In the genomic region with DNA sequence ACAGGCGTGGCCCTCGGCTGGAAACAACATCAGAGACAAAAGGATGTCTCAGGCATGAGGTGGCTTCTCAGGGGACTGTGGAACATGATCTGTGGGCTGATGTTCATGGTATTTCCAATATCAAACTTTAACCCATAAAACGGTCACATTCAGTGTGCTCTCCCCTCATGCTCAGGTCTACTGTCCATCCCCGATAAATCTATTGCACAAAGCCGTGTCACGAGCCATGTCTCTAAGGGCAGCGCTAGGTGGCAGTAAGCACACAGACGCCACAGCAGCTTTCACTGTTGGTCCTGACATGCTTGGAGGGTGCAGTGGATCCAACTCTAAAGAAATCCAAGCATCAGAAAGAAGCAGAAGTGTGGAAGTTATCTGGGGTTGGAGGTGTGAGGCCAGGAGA, we compare ENCODE assay signal across 9 mouse cellular contexts. TPM values are rescaled to one million over a fixed set of nuclear protein-coding genes. Genes with fewer than 3 reads are reported as not detected.
DNase-seq lines count a peak whose midpoint lies in the region; ATAC-seq lines count a peak whose summit lies in the region.
"Had no signal": no experiment of that assay in that cellular context is flagged by ENCODE, and none has a peak within 500 bp of the region (broad histone marks: within the 10 kb centered on the region; RNA-seq: fewer than 3 reads in every experiment).

No protein-coding gene starts in this region.

- H3K27ac ChIP-seq in limb, embryonic 10.5 days, result no peak overlapping the region
- H3K27ac ChIP-seq: stomach, embryonic 15.5 days had no signal

- peaks cover 24% of the 10 kb centered on the region for H3K36me3 ChIP-seq in limb, embryonic 10.5 days

- H3K27me3 ChIP-seq in limb, embryonic 10.5 days (ENCODE audit: low read depth, poor library complexity, severe bottlenecking), result no peaks in the 10 kb centered on the region
- H3K27me3 ChIP-seq: stomach, embryonic 15.5 days had no signal

- H3K4me3 ChIP-seq in limb, embryonic 10.5 days, result no peak overlapping the region
- H3K4me3 ChIP-seq: stomach, embryonic 15.5 days had no signal

- ATAC-seq in monocyte, adult 5-6 weeks (replicated peaks; ENCODE audit: insufficient number of reproducible peaks, low FRiP score, low TSS enrichment, poor library complexity, severe bottlenecking), result peak; percentile 43

- DNase-seq in layer of hippocampus, adult 11-12 months (ENCODE audit: low spot score), result peak; percentile 35
- DNase-seq in layer of hippocampus, adult 8-10 months (ENCODE audit: low spot score in 2 of 2), result no peak
- DNase-seq in Muller cell, postnatal 12 days (ENCODE audit: inconsistent ontology term), result peak; percentile 46
- peak; percentile 42 to 43 for DNase-seq in cerebellum, postnatal 36 days
- DNase-seq in heart, postnatal 4 days, result peak; percentile 46
- DNase-seq in limb, embryonic 10.5 days (ENCODE audit: low spot score), result peak; percentile 43
- DNase-seq in spleen, postnatal 4 days (ENCODE audit: low spot score in 2 of 2), result no peak

- H3K9me3 ChIP-seq in limb, embryonic 10.5 days (replicated peaks), result no peaks in the 10 kb centered on the region
- H3K9me3 ChIP-seq: stomach, embryonic 15.5 days had no signal

- 43% methylated on average over 8 of the region's 8 CpGs for WGBS in limb, embryonic 10.5 days

- H3K4me1 ChIP-seq in limb, embryonic 10.5 days, result peaks cover 6% of the 10 kb centered on the region
- H3K4me1 ChIP-seq: stomach, embryonic 15.5 days had no signal

RNA-seq across cellular contexts. Expression of a gene that starts 46.1 kb away (rescaled TPM):
- 10 to 100 TPM; 20.0 to 29.5 (median 24.4) TPM for total RNA-seq in layer of hippocampus, adult 8-10 months (2022)
- total RNA-seq in heart, postnatal 4 days (2021), result 10 to 100 TPM; 23.7 to 25.5 TPM
- polyA plus RNA-seq in limb, embryonic 10.5 days (2016; fragmentation: Nextera tagmentation; extraction: Ambion mirVana), result 18.0 and 26.2 TPM in 2 replicates
- 8.6 to 15.9 TPM (median 11.1 TPM) in 3 replicates for total RNA-seq in monocyte, adult 5-6 weeks (2017)

Comparison
In these comparisons a context has a peak if more than half of its experiments do, and no peak if none do; other contexts are left out.
1. DNase-seq: peak in layer of hippocampus, adult 11-12 months (single experiment), Muller cell, postnatal 12 days (single experiment), cerebellum, postnatal 36 days (2 of 2), heart, postnatal 4 days (single experiment) and limb, embryonic 10.5 days (single experiment); none in layer of hippocampus, adult 8-10 months (0 of 2) and spleen, postnatal 4 days (0 of 2).